Mouse (Mus musculus): ENCODE results near the gene Ubxn11. TPM values are rescaled to one million over a fixed set of nuclear protein-coding genes. Genes with fewer than 3 reads are reported as not detected.

Ubxn11 gene
- polyA plus RNA-seq, 1 experiment from 2014 or later = 2.1 TPM

Other genes with a start within 250 kb of the Ubxn11 start
- gene Rps6ka1, start 214.8 kb upstream of the Ubxn11 start, polyA plus RNA-seq (2015; fragmentation: Nextera tagmentation; extraction: Ambion mirVana) = 18.3 and 18.9 TPM in 2 replicates
- gene Hmgn2, start 133.9 kb upstream of the Ubxn11 start, polyA plus RNA-seq (2015; fragmentation: Nextera tagmentation; extraction: Ambion mirVana) = 1,526 and 1,676 TPM in 2 replicates
- 31.0 and 33.6 TPM in 2 replicates for gene Dhdds, start 101.7 kb upstream of the Ubxn11 start, polyA plus RNA-seq (2015; fragmentation: Nextera tagmentation; extraction: Ambion mirVana)
- gene Lin28a, start 83.7 kb upstream of the Ubxn11 start, polyA plus RNA-seq (2015; fragmentation: Nextera tagmentation; extraction: Ambion mirVana) = 0.25 and 0.27 TPM in 2 replicates
- gene Zfp683, start 48.7 kb upstream of the Ubxn11 start, polyA plus RNA-seq (2015; fragmentation: Nextera tagmentation; extraction: Ambion mirVana) = not detected in 2 replicates
- 0.46 TPM in 1 of 2 replicates, not detected in the other for gene Crybg2, start 41.8 kb upstream of the Ubxn11 start, polyA plus RNA-seq (2015; fragmentation: Nextera tagmentation; extraction: Ambion mirVana)
- 7.6 and 7.7 TPM in 2 replicates for gene Cd52, start 7.5 kb upstream of the Ubxn11 start, polyA plus RNA-seq (2015; fragmentation: Nextera tagmentation; extraction: Ambion mirVana)
- 198 and 202 TPM in 2 replicates for gene Sh3bgrl3, start 26.2 kb downstream of the Ubxn11 start, polyA plus RNA-seq (2015; fragmentation: Nextera tagmentation; extraction: Ambion mirVana)
- gene Cep85, start 84.5 kb downstream of the Ubxn11 start, polyA plus RNA-seq (2015; fragmentation: Nextera tagmentation; extraction: Ambion mirVana) = 25.8 and 28.3 TPM in 2 replicates
- gene Gm7534, start 100.4 kb downstream of the Ubxn11 start, polyA plus RNA-seq (2015; fragmentation: Nextera tagmentation; extraction: Ambion mirVana) = not detected in 2 replicates
- gene Catsper4, start 124.8 kb downstream of the Ubxn11 start, polyA plus RNA-seq (2015; fragmentation: Nextera tagmentation; extraction: Ambion mirVana) = not detected in 2 replicates
- 1.3 and 1.5 TPM in 2 replicates for gene Cnksr1, start 135.8 kb downstream of the Ubxn11 start, polyA plus RNA-seq (2015; fragmentation: Nextera tagmentation; extraction: Ambion mirVana)
- gene E130218I03Rik, start 141.1 kb downstream of the Ubxn11 start, polyA plus RNA-seq (2015; fragmentation: Nextera tagmentation; extraction: Ambion mirVana) = 0.17 and 0.21 TPM in 2 replicates
- 9.2 and 9.9 TPM in 2 replicates for gene Zfp593, start 143.0 kb downstream of the Ubxn11 start, polyA plus RNA-seq (2015; fragmentation: Nextera tagmentation; extraction: Ambion mirVana)
- not detected in 2 replicates for gene Gm30191, start 144.4 kb downstream of the Ubxn11 start, polyA plus RNA-seq (2015; fragmentation: Nextera tagmentation; extraction: Ambion mirVana)
- gene Grrp1, start 151.5 kb downstream of the Ubxn11 start, polyA plus RNA-seq (2015; fragmentation: Nextera tagmentation; extraction: Ambion mirVana) = 4.3 and 5.0 TPM in 2 replicates
- gene Pdik1l, start 185.3 kb downstream of the Ubxn11 start, polyA plus RNA-seq (2015; fragmentation: Nextera tagmentation; extraction: Ambion mirVana) = 13.4 and 13.5 TPM in 2 replicates
- 108 and 136 TPM in 2 replicates for gene Trim63, start 212.6 kb downstream of the Ubxn11 start, polyA plus RNA-seq (2015; fragmentation: Nextera tagmentation; extraction: Ambion mirVana)
- gene Slc30a2, start 240.6 kb downstream of the Ubxn11 start, polyA plus RNA-seq (2015; fragmentation: Nextera tagmentation; extraction: Ambion mirVana) = 0.11 and 0.19 TPM in 2 replicates

All from heart, embryonic 13.5 days (tissue).